Mouse (Mus musculus) frontal cortex, postnatal 14 days (tissue): ENCODE results near the gene Tmem106a.
"Not testable (repeated sequence)": the region's sequence is repeated elsewhere in the genome, so short reads cannot be mapped to it uniquely, and the experiment has no call there.

Source experiments
- DNase-seq, 2 experiments: peaks; one replicate each; pipeline ENCODE4 v3.0.0; 2022; ENCODE audit warnings: low spot score in 2 of 2

Gene Tmem106a

GRCm38 (mm10) chr11:101582054-101583035 lies at the start of gene Tmem106a:
Tmem106a (plus strand) TSS chr11:101582242.
- no peak for DNase-seq

DNA sequence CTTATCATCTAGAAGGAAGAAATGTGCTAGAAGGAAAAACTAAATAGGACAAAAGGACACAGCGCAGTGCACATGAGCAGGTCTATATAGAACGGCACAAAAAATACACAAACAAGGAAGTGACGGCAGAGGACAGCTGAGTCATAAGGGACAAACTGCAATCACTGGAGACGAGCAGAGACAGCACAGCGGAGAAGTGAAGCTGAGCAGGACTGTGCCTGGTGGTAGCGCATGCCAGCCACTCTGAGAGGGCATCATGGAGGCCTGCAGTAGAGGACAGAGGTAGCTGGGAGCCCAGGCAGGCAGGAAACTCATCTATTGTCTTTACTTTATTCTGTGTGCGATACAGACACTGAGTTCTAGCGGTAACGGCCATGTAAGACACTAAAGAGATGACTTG lies 38.5 kb upstream of the Tmem106a start:
- no peak for DNase-seq

GRCm38 (mm10) chr11:101544132-101544531 lies 37.9 kb upstream of the Tmem106a start:
- no peak for DNase-seq

GRCm38 (mm10) chr11:101548526-101548925 lies 33.5 kb upstream of the Tmem106a start:
- DNase-seq = no peak

- peak; percentile 90 to 91 for DNase-seq
These were observed 30.1 kb upstream of the Tmem106a start, which contains the start of the genes Brca1 and Nbr1 for GRCm38 (mm10) chr11:101551751-101552475. Brca1 (minus strand) TSS chr11:101551955. Nbr1 (plus strand) TSS chr11:101552149.

- peak; percentile 99 to 100 for DNase-seq
These were observed 29.4 kb upstream of the Tmem106a start for GRCm38 (mm10) chr11:101552476-101553300.

DNA sequence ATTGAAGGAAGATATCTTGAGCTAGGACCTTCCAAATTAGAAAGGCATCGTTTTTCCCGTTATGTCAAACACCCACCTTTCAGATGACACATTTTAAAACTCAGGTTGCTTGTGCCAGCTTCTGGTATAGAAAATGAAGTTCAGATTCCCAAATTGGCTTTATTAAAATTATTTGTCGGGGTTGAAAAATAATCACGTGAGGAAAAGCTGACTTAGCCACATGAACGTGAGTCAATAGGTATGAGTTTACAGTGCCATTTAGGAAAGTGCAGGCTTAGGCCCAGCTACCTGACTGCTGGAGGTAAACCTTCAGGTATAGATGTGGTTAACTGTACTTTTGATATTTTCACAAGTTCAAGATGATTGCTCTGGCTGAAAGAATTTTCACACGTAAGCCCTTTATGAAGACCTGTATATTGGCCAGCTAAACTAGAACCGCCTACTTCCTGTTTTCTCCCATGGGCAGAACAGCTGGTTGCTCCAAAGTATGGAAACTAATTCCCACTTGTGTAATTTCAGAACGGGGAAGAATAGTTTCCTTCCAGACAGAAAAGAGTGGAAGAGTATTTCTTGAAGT lies 28.6 kb upstream of the Tmem106a start:
- DNase-seq = no peak

DNA sequence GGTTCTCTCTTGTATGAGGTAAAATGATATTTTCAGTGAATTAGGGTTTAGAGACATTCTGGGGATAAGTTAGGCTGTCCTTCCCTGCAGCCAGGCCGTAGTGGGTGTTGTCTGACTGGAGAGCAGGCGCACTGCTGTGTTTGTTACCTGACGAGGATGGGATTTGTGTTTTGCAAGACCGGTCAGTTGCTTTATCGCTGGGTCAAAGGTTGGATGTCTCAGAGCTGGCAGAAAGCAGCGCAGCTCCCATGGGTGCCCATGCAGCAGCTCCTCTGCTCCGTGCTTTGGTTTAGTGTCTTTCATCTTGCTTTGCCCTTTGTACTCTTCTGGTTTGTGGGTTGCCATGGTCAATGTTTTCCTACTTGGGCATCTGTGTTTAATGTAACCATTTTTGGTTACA lies 25.5 kb upstream of the Tmem106a start:
- DNase-seq = no peak

- no peak for DNase-seq
These were observed 25.1 kb upstream of the Tmem106a start for GRCm38 (mm10) chr11:101556954-101557353.

- DNase-seq = peak in 1 of 2 experiments; percentile 36
These were observed 19.7 kb upstream of the Tmem106a start for GRCm38 (mm10) chr11:101562391-101562790.

GRCm38 (mm10) chr11:101568421-101568820 lies 13.6 kb upstream of the Tmem106a start:
- no peak for DNase-seq

DNA sequence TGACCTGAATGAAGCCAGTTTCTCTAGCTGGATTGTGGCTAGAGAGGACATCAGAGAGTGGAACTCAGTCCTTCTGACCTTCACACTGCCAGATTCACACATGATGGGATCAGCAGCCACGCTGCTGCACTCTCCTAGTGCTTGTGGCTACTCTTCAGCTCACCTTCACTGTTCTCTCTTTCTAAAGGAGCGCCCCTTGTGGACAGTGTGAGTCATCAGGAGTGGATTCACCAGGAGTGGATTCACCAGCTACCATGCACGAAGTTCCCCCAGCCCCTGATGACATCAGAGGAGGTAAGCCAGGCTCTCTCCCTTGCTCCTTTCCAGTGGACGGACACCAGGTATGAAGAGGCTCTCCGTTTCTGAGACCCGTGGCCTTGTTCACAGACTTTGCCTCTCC lies 5.9 kb upstream of the Tmem106a start:
- DNase-seq = no peak

GRCm38 (mm10) chr11:101581081-101581764 lies 819 bp upstream of the Tmem106a start:
- DNase-seq = no peak

GRCm38 (mm10) chr11:101583205-101583604 lies 1.2 kb downstream of the Tmem106a start:
- DNase-seq = no peak

DNA sequence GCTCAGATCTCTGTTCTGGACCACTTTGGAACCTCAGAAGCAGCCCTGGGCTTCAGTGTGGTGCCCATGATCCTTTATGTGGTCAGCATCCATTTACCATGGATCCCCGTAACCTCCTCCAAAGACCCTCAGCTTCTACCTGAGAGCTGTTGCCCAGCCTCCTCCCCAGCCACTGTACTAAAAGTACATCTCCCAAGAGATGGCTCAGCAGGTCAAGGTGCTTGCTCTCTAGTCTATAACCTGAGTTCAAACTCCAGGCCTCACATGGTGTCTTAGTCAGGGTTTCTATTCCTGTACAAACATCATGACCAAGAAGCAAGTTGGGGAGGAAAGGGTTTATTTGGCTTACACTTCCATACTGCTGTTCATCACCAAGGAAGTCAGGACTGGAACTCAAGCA lies 3.0 kb downstream of the Tmem106a start:
- not testable (repeated sequence) for DNase-seq

DNA sequence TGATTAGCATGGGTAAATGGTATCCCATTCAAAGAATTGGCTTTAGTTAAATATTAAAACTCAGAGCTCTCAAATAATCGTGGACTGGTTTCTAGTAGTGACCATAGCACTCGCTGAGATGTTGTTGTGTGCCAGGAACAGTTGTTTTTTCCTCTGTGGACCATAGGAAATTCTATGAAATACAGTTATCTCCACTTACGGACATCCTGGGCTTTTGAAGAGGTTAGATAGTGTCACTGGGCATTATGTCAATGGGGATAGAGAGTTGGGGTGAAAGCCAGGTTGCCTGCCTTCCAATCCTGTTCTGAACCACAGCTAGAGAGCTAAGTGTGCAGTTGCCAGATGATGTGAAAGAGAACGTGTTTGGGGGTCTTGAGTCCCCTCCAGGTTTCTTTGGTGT lies 3.8 kb downstream of the Tmem106a start:
- DNase-seq = no peak

GRCm38 (mm10) chr11:101587676-101588075 lies 5.6 kb downstream of the Tmem106a start:
- peak in 1 of 2 experiments; percentile 19 for DNase-seq

GRCm38 (mm10) chr11:101588868-101589267 lies 6.8 kb downstream of the Tmem106a start:
- no peak for DNase-seq

DNA sequence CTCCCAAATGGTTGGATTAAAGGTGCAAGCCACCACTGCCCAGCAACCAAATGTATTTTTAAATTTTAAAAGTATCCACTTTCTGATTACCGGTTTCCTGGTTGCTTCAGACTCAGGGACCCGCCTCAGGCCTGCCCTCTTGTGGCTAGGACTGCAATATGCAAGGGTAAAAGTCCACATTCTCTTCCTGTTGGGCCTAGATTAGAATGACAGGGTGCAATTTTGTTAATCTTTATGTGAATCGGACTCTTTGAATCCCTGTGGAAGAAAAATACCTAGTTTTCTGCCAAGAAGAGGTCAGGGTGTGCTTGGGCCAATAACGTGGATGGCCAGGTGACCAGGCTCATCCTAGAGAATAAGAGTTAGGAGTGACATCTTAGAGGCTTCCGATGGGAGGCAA lies 7.4 kb downstream of the Tmem106a start:
- peak in 1 of 2 experiments; percentile 46 for DNase-seq

- no peak for DNase-seq
These were observed 8.1 kb downstream of the Tmem106a start for GRCm38 (mm10) chr11:101589989-101590624.
